In genomic region chr1:181881532-181881931, GRCm38 (mm10) we compare ENCODE assay signal across 8 mouse cellular contexts. TPM values are rescaled to one million over a fixed set of nuclear protein-coding genes. Genes with fewer than 3 reads are reported as not detected.
DNase-seq lines count a peak whose midpoint lies in the region; ATAC-seq and TF ChIP-seq lines count a peak whose summit lies in the region.

No protein-coding gene starts in this region.

- peak; percentile 77 for DNase-seq in 3134 (ENCODE audit: extremely low read depth, insufficient read length, low spot score)
- DNase-seq in R1 (ENCODE audit: low read depth, low spot score): peak; percentile 87
- peak; percentile 81 for DNase-seq in embryo, embryonic 10 days (ENCODE audit: low spot score)
- DNase-seq in heart, adult 18-20 months: peak; percentile 70 to 75
- peak; percentile 79 for DNase-seq in kidney, adult 2 months
- DNase-seq in liver: peak; percentile 73
- DNase-seq in spleen, postnatal 4 days (ENCODE audit: low spot score in 2 of 2): peak; percentile 67 to 83

- no peaks in the 10 kb centered on the region for H3K36me3 ChIP-seq in kidney, adult 2 months (ENCODE audit: control insufficient read depth, insufficient read depth, low read length)
- H3K36me3 ChIP-seq in midbrain, embryonic 16.5 days (ENCODE audit: control insufficient read depth, insufficient read depth, low read length): no peaks in the 10 kb centered on the region

- no peak overlapping the region for H3K9ac ChIP-seq in midbrain, embryonic 16.5 days (ENCODE audit: low read depth, low read length)

- peak; percentile 78 for ATAC-seq in midbrain, embryonic 16.5 days

- no peak overlapping the region for H3K4me3 ChIP-seq in kidney, adult 2 months (ENCODE audit: insufficient read depth, low read depth, low read length)
- no peak overlapping the region for H3K4me3 ChIP-seq in midbrain, embryonic 16.5 days (ENCODE audit: low read depth, low read length)

- no peak for TF ChIP-seq POLR2A in kidney, adult 2 months (IDR thresholded peaks at IDR 0.05; ENCODE audit: low read depth, low read length)

- 29% methylated on average over 8 of the region's 8 CpGs for WGBS in kidney, adult 2 months
- WGBS in midbrain, embryonic 16.5 days: 23% methylated on average over 8 of the region's 8 CpGs

- peak; percentile 93 for TF ChIP-seq CTCF in kidney, adult 2 months (conservative IDR thresholded peaks at IDR 0.05; ENCODE audit: insufficient read depth, insufficient read length, low read depth, low read length)

- no peaks in the 10 kb centered on the region for H3K4me1 ChIP-seq in kidney, adult 2 months (ENCODE audit: control insufficient read depth, insufficient read depth, low read length)
- no peaks in the 10 kb centered on the region for H3K4me1 ChIP-seq in midbrain, embryonic 16.5 days (ENCODE audit: control insufficient read depth, insufficient read depth, low read length)

- no peak overlapping the region for H3K27ac ChIP-seq in kidney, adult 2 months (ENCODE audit: insufficient read depth, low read depth, low read length)
- peak overlapping the region; percentile 17; the same call in 1 of the 2 replicates for H3K27ac ChIP-seq in midbrain, embryonic 16.5 days (ENCODE audit: low read length)

- no peak overlapping the region for H3K4me2 ChIP-seq in midbrain, embryonic 16.5 days (ENCODE audit: low read length)

- no peaks in the 10 kb centered on the region for H3K9me3 ChIP-seq in midbrain, embryonic 16.5 days (replicated peaks; ENCODE audit: control insufficient read depth, low read length, poor library complexity, severe bottlenecking)

- no peaks in the 10 kb centered on the region for H3K27me3 ChIP-seq in kidney, adult 2 months (replicated peaks; ENCODE audit: control insufficient read depth, insufficient read depth, low read length)
- no peaks in the 10 kb centered on the region for H3K27me3 ChIP-seq in midbrain, embryonic 16.5 days (ENCODE audit: control insufficient read depth, insufficient read depth, low read depth, low read length)

RNA-seq across cellular contexts. Expression of gene Lbr, which starts 38.7 kb away (rescaled TPM):
- total RNA-seq in heart, adult 18-20 months (2021): 10 to 100 TPM; 21.1 to 21.7 TPM
- 11.5 and 14.5 TPM in 2 replicates for polyA plus RNA-seq in kidney, adult 2 months (2012; rRNA removed)
- 27.8 and 30.6 TPM in 2 replicates for polyA plus RNA-seq in midbrain, embryonic 16.5 days (2015; fragmentation: Nextera tagmentation; extraction: Ambion mirVana)
